Mouse (Mus musculus): ENCODE data around the gene Calm1. TPM values are rescaled to one million over a fixed set of nuclear protein-coding genes. Genes with fewer than 3 reads are reported as not detected.

Gene Calm1
- polyA plus RNA-seq, 1 experiment from 2014 or later, result 2,581 TPM

- Histone ChIP-seq H3K4me1 (ENCODE audit: control insufficient read depth, insufficient read depth, low read length) (peaks cover 19% of the 10 kb centered on the region), H3K9me3 (ENCODE audit: control insufficient read depth, low read length) (no peaks in the 10 kb centered on the region), H3K27me3 (ENCODE audit: control insufficient read depth, insufficient read depth, low read length) (no peaks in the 10 kb centered on the region), H3K27ac (replicated peaks; ENCODE audit: low read depth, low read length) (peak overlapping the region; percentile 78), H3K9ac (replicated peaks; ENCODE audit: low read length) (peak overlapping the region; percentile 31; the same call in 1 of the 2 replicates), H3K4me2 (ENCODE audit: low read length) (peak overlapping the region; percentile 49), H3K4me3 (replicated peaks; ENCODE audit: low read depth, low read length) (peak overlapping the region; percentile 14), H3K36me3 (ENCODE audit: control insufficient read depth, insufficient read depth, low read length) (no peaks in the 10 kb centered on the region)
- ATAC-seq (ENCODE audit: low FRiP score, low TSS enrichment), result peak; percentile 94
- DNase-seq, result peak; percentile 91
- WGBS, result 10% methylated on average over 22 of the region's 22 CpGs
Measured at GRCm38 (mm10) chr12:100241911-100242796, 42.9 kb downstream of the Calm1 start.

- H3K9me3 ChIP-seq (ENCODE audit: control insufficient read depth, low read length), result no peaks in the 10 kb centered on the region
- no peak overlapping the region for H3K4me3 ChIP-seq (replicated peaks; ENCODE audit: low read depth, low read length)
- peak overlapping the region; percentile 29; the same call in 1 of the 2 replicates for H3K9ac ChIP-seq (replicated peaks; ENCODE audit: low read length)
- H3K36me3 ChIP-seq (ENCODE audit: control insufficient read depth, insufficient read depth, low read length), result no peaks in the 10 kb centered on the region
- WGBS, result 7% methylated on average over 5 of the region's 5 CpGs
- H3K4me1 ChIP-seq (ENCODE audit: control insufficient read depth, insufficient read depth, low read length), result peaks cover 15% of the 10 kb centered on the region
- H3K27ac ChIP-seq (replicated peaks; ENCODE audit: low read depth, low read length), result peak overlapping the region; percentile 77
- H3K27me3 ChIP-seq (ENCODE audit: control insufficient read depth, insufficient read depth, low read length), result no peaks in the 10 kb centered on the region
- peak; percentile 31; the same call in 1 of the 2 replicates for ATAC-seq (ENCODE audit: low FRiP score, low TSS enrichment)
- peak; percentile 78 for DNase-seq
- no peak overlapping the region for H3K4me2 ChIP-seq (ENCODE audit: low read length)
Measured at GRCm38 (mm10) chr12:100244580-100244979, 45.3 kb downstream of the Calm1 start.

GRCm38 (mm10) chr12:100249170-100249569 is 49.9 kb downstream of the Calm1 start:
- Histone ChIP-seq H3K9ac (replicated peaks; ENCODE audit: low read length) (no peak overlapping the region), H3K9me3 (ENCODE audit: control insufficient read depth, low read length) (no peaks in the 10 kb centered on the region), H3K27me3 (ENCODE audit: control insufficient read depth, insufficient read depth, low read length) (no peaks in the 10 kb centered on the region), H3K4me2 (ENCODE audit: low read length) (no peak overlapping the region), H3K27ac (replicated peaks; ENCODE audit: low read depth, low read length) (no peak overlapping the region), H3K4me1 (ENCODE audit: control insufficient read depth, insufficient read depth, low read length) (peaks cover 9% of the 10 kb centered on the region), H3K4me3 (replicated peaks; ENCODE audit: low read depth, low read length) (no peak overlapping the region), H3K36me3 (ENCODE audit: control insufficient read depth, insufficient read depth, low read length) (no peaks in the 10 kb centered on the region)
- ATAC-seq (ENCODE audit: low FRiP score, low TSS enrichment) (no peak), DNase-seq (no peak)
- 90% methylated on average over 7 of the region's 7 CpGs for WGBS

GRCm38 (mm10) chr12:100254471-100254870 is 55.2 kb downstream of the Calm1 start:
- Histone ChIP-seq H3K9ac (replicated peaks; ENCODE audit: low read length) (no peak overlapping the region), H3K4me2 (ENCODE audit: low read length) (no peak overlapping the region), H3K4me3 (replicated peaks; ENCODE audit: low read depth, low read length) (no peak overlapping the region), H3K9me3 (ENCODE audit: control insufficient read depth, low read length) (no peaks in the 10 kb centered on the region), H3K27me3 (ENCODE audit: control insufficient read depth, insufficient read depth, low read length) (no peaks in the 10 kb centered on the region), H3K36me3 (ENCODE audit: control insufficient read depth, insufficient read depth, low read length) (no peaks in the 10 kb centered on the region), H3K27ac (replicated peaks; ENCODE audit: low read depth, low read length) (no peak overlapping the region), H3K4me1 (ENCODE audit: control insufficient read depth, insufficient read depth, low read length) (no peaks in the 10 kb centered on the region)
- ATAC-seq (ENCODE audit: low FRiP score, low TSS enrichment), result no peak
- 80% methylated on average over 4 of the region's 4 CpGs for WGBS
- no peak for DNase-seq

- Histone ChIP-seq H3K4me1 (ENCODE audit: control insufficient read depth, insufficient read depth, low read length) (no peaks in the 10 kb centered on the region), H3K9ac (replicated peaks; ENCODE audit: low read length) (no peak overlapping the region), H3K9me3 (ENCODE audit: control insufficient read depth, low read length) (no peaks in the 10 kb centered on the region), H3K4me3 (replicated peaks; ENCODE audit: low read depth, low read length) (no peak overlapping the region), H3K27ac (replicated peaks; ENCODE audit: low read depth, low read length) (no peak overlapping the region), H3K4me2 (ENCODE audit: low read length) (no peak overlapping the region), H3K27me3 (ENCODE audit: control insufficient read depth, insufficient read depth, low read length) (no peaks in the 10 kb centered on the region), H3K36me3 (ENCODE audit: control insufficient read depth, insufficient read depth, low read length) (no peaks in the 10 kb centered on the region)
- 91% methylated on average over 2 of the region's 2 CpGs for WGBS
- ATAC-seq (ENCODE audit: low FRiP score, low TSS enrichment) (no peak), DNase-seq (no peak)
Measured at GRCm38 (mm10) chr12:100255441-100255949, 56.3 kb downstream of the Calm1 start.

DNA sequence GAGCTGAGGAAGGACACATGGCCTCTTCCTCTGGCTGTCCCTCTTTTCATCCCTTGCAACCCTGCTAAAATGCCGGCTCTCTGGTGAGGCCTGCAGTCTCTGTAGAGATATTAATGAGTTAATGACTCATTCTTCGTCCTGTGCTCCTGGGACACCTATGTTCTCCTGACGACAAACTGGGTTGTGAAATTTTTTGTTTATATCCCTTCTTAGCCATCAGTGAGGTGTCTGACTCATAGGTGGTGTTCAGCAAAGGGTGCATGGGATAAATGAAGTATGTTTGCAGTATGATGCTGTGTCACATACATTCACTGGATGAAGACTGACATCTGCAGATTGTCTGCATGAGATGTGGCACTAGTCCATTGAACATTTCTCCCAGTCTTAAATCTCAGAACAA is 58.5 kb downstream of the Calm1 start:
- no peak for DNase-seq
- no peak for ATAC-seq (ENCODE audit: low FRiP score, low TSS enrichment)
- no peak overlapping the region for H3K4me2 ChIP-seq (ENCODE audit: low read length)
- H3K4me3 ChIP-seq (replicated peaks; ENCODE audit: low read depth, low read length), result no peak overlapping the region
- no peaks in the 10 kb centered on the region for H3K4me1 ChIP-seq (ENCODE audit: control insufficient read depth, insufficient read depth, low read length)
- WGBS, result 79% methylated on average over 3 of the region's 3 CpGs
- no peaks in the 10 kb centered on the region for H3K36me3 ChIP-seq (ENCODE audit: control insufficient read depth, insufficient read depth, low read length)
- no peaks in the 10 kb centered on the region for H3K9me3 ChIP-seq (ENCODE audit: control insufficient read depth, low read length)
- H3K27me3 ChIP-seq (ENCODE audit: control insufficient read depth, insufficient read depth, low read length), result no peaks in the 10 kb centered on the region
- H3K9ac ChIP-seq (replicated peaks; ENCODE audit: low read length), result no peak overlapping the region
- H3K27ac ChIP-seq (replicated peaks; ENCODE audit: low read depth, low read length), result no peak overlapping the region

Other genes with a start within 250 kb of the Calm1 start
- gene Kcnk13, start 234.9 kb upstream of the Calm1 start, polyA plus RNA-seq (2014; fragmentation: Nextera tagmentation; extraction: Ambion mirVana), result 0.24 and 0.79 TPM in 2 replicates
- 257 and 284 TPM in 2 replicates for gene Psmc1, start 89.3 kb upstream of the Calm1 start, polyA plus RNA-seq (2014; fragmentation: Nextera tagmentation; extraction: Ambion mirVana)
- gene Nrde2, start 39.8 kb upstream of the Calm1 start, polyA plus RNA-seq (2014; fragmentation: Nextera tagmentation; extraction: Ambion mirVana), result 11.3 and 14.1 TPM in 2 replicates

Data from midbrain, embryonic 14.5 days (tissue).